Mouse (Mus musculus) heart, adult 2 months (tissue): ENCODE results near the gene Ntng2. TPM values are rescaled to one million over a fixed set of nuclear protein-coding genes. Genes with fewer than 3 reads are reported as not detected.

Experiments used
- DNase-seq, 2 experiments: peaks; one replicate each; pipeline ENCODE4 v3.0.0; 2021
- H3K27ac ChIP-seq: fragments of 200-600 bp; 2 replicates; pipeline ENCODE4 v1.8.1; 2022
- H3K27me3 ChIP-seq: fragments of 200-500 bp; 2 replicates; pipeline ENCODE4 v1.6.1; 2012; ENCODE audit warnings: mild to moderate bottlenecking, low read length, inconsistent platforms, mixed read lengths; ENCODE audit not compliant: control insufficient read depth, insufficient read depth
- H3K36me3 ChIP-seq: fragments of 200-500 bp; 2 replicates; pipeline ENCODE4 v1.6.1; 2012; ENCODE audit warnings: low read length, inconsistent platforms; ENCODE audit not compliant: control insufficient read depth, insufficient read depth
- H3K4me1 ChIP-seq: fragments of 200-500 bp; 2 replicates; pipeline ENCODE4 v1.6.1; 2011; ENCODE audit warnings: low read length; ENCODE audit not compliant: control insufficient read depth, insufficient read depth
- H3K4me3 ChIP-seq: fragments of 200-600 bp; 2 replicates; pipeline ENCODE4 v1.8.1; 2022
- H3K79me2 ChIP-seq: fragments of 200-500 bp; replicated peaks from 2 replicates; pipeline ENCODE4 v1.6.1; 2012; ENCODE audit warnings: mild to moderate bottlenecking, inconsistent platforms, low read length, moderate library complexity, mixed read lengths; ENCODE audit not compliant: control insufficient read depth, insufficient read depth
- H3K9ac ChIP-seq: fragments of 200-500 bp; 2 replicates; pipeline ENCODE4 v1.6.1; 2012; ENCODE audit warnings: low read depth, mild to moderate bottlenecking, control low read depth, inconsistent platforms, low read length, mixed read lengths
- CTCF ChIP-seq: fragments of 200-600 bp; IDR thresholded peaks from 2 replicates; pipeline ENCODE4 v1.8.1; 2022; ENCODE audit warnings: antibody characterized with exemption, mild to moderate bottlenecking, moderate library complexity
- EP300 ChIP-seq: fragments of 200-500 bp; IDR thresholded peaks from 2 replicates; pipeline ENCODE4 v1.6.1; 2011; ENCODE audit warnings: low read depth, low read length, control low read depth; ENCODE audit not compliant: insufficient read depth
- POLR2A ChIP-seq: fragments of 200-500 bp; IDR thresholded peaks from 2 replicates; pipeline ENCODE4 v1.6.1; 2011; ENCODE audit warnings: mild to moderate bottlenecking, low read depth, low read length, control low read depth; ENCODE audit not compliant: insufficient read depth
- WGBS: fragments of 180-500 bp; shearing (Covaris S2); methylation state at CpG from one replicate; pipeline ENCODE4 v1.1.7; 2018; 5-methylcytosine and 5-hydroxymethylcytosine counted together
- intact Hi-C: fragments of 180-260 bp; cut with DNase I; formaldehyde crosslinking; loops from one replicate; pipeline ENCODE4 v1.15.1; 2025
- polyA plus RNA-seq: library from polyadenylated mRNA; depleted of rRNA; stranded (reverse); fragments of >200 nt; gene quantifications from 2 replicates; pipeline ENCODE4 v1.2.3, GENCODE M21; 2012
- total RNA-seq, 2 experiments: library from RNA; stranded (reverse); gene quantifications; 2 replicates each; pipeline ENCODE4 v1.2.3; 2021

Gene Ntng2
- total and polyA plus RNA-seq, 3 experiments = 7.0 to 17.1 (median 7.9) TPM

- TF ChIP-seq POLR2A = no peak
- no peak for TF ChIP-seq EP300
- TF ChIP-seq CTCF = no peak
- intact Hi-C loops = no loop called here
- Histone ChIP-seq H3K27ac (no peak overlapping the region), H3K79me2 (no peaks in the 10 kb centered on the region), H3K36me3 (no peaks in the 10 kb centered on the region), H3K4me1 (no peaks in the 10 kb centered on the region), H3K4me3 (no peak overlapping the region), H3K27me3 (peaks cover 1% of the 10 kb centered on the region; the same call in 1 of the 2 replicates), H3K9ac (no peak overlapping the region)
- 77% methylated on average over 4 of the region's 4 CpGs for WGBS
- no peak for DNase-seq
These were observed 14.0 kb upstream of the Ntng2 start for GRCm38 (mm10) chr2:29266810-29267209.

GRCm38 (mm10) chr2:29262436-29262915, 9.7 kb upstream of the Ntng2 start:
- 27% methylated on average over 6 of the region's 6 CpGs for WGBS
- Histone ChIP-seq H3K4me1 (no peaks in the 10 kb centered on the region), H3K9ac (no peak overlapping the region), H3K27me3 (peaks cover 1% of the 10 kb centered on the region; the same call in 1 of the 2 replicates), H3K4me3 (no peak overlapping the region), H3K79me2 (no peaks in the 10 kb centered on the region), H3K36me3 (no peaks in the 10 kb centered on the region), H3K27ac (no peak overlapping the region)
- no peak for TF ChIP-seq EP300
- TF ChIP-seq CTCF = peak; percentile 40
- TF ChIP-seq POLR2A = no peak
- intact Hi-C loops = no loop called here
- no peak for DNase-seq

GRCm38 (mm10) chr2:29261126-29261525, 8.3 kb upstream of the Ntng2 start:
- 43% methylated on average over 6 of the region's 6 CpGs for WGBS
- Histone ChIP-seq H3K36me3 (no peaks in the 10 kb centered on the region), H3K9ac (no peak overlapping the region), H3K27me3 (peaks cover 1% of the 10 kb centered on the region; the same call in 1 of the 2 replicates), H3K4me3 (no peak overlapping the region), H3K4me1 (no peaks in the 10 kb centered on the region), H3K27ac (no peak overlapping the region), H3K79me2 (no peaks in the 10 kb centered on the region)
- TF ChIP-seq EP300 (no peak), CTCF (no peak), POLR2A (no peak)
- intact Hi-C loops = no loop called here
- DNase-seq = peak in 1 of 2 experiments; percentile 40

- intact Hi-C loops = loop anchor here (5.0 kb wide), 1 partner anchor 94 kb away; the partner anchor contains the start of gene Med27
- H3K79me2 ChIP-seq = no peaks in the 10 kb centered on the region
- peak overlapping the region; percentile 68; the same call in 1 of the 2 replicates for H3K27ac ChIP-seq
- TF ChIP-seq EP300 = no peak
- no peak for TF ChIP-seq POLR2A
- TF ChIP-seq CTCF = peak; percentile 51
- 11% methylated on average over 22 of the region's 22 CpGs for WGBS
- no peaks in the 10 kb centered on the region for H3K4me1 ChIP-seq
- H3K4me3 ChIP-seq = peak overlapping the region; percentile 61
- H3K36me3 ChIP-seq = no peaks in the 10 kb centered on the region
- H3K9ac ChIP-seq = peak overlapping the region; percentile 79
- DNase-seq = peak; percentile 51 to 52
- H3K27me3 ChIP-seq = 0 out of 2 replicates have a peak, but pooled peaks cover 1% of the 10 kb centered on the region
These were observed 530 bp upstream of the Ntng2 start for GRCm38 (mm10) chr2:29253205-29253865.

GRCm38 (mm10) chr2:29252059-29252598, 676 bp downstream of the Ntng2 start:
- Histone ChIP-seq H3K79me2 (no peaks in the 10 kb centered on the region), H3K27me3 (0 out of 2 replicates have a peak, but pooled peaks cover 1% of the 10 kb centered on the region), H3K4me3 (peak overlapping the region; percentile 61), H3K4me1 (no peaks in the 10 kb centered on the region), H3K36me3 (no peaks in the 10 kb centered on the region), H3K27ac (peak overlapping the region; percentile 68), H3K9ac (peak overlapping the region; percentile 79)
- no peak for TF ChIP-seq POLR2A
- TF ChIP-seq CTCF = peak; percentile 47
- no peak for TF ChIP-seq EP300
- intact Hi-C loops = loop anchor here (5.0 kb wide), 1 partner anchor 95 kb away; the partner anchor contains the start of gene Med27
- DNase-seq = peak; percentile 67 to 79
- WGBS = under 1% methylated on average over 49 of the region's 49 CpGs
